Mouse (Mus musculus) kidney, adult 8-10 months (tissue): ENCODE data around the gene Bicc1.

Source experiments
- DNase-seq, 2 experiments: peaks; one replicate each; pipeline ENCODE4 v3.0.0; 2022

Bicc1 gene

DNA sequence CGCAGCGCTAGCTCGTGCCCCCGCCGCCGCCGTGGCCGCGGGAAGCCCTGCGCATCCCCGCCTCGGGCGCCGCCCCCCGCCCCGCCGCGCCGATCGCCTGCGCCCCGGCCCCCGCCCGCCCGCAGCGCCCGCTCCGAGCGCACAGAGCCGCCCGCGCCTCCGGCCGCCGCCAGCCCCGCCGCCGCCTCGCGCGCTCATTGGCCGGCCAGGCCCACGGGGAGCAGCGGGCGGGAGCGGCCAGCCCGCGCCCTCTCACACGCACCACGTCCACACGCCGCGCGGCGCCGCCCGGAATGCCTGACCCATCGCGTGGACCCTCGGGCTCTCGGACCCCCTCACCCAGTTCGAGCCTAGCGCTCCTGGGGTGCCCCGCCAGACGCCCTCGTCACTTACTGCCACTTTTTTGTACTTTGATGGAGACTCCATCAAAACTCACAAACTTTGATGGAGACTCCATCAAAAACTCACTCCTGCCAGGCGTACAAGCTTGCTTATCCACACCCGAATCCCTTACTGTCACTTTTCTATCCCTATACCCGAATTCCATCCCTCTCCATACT lies at the start of gene Bicc1:
Bicc1 (minus strand) TSS at position 25 of the 560 bp plus-strand sequence.
- peak in 1 of 2 experiments; percentile 53 for DNase-seq

- DNase-seq, result no peak
These were observed 42.0 kb upstream of the Bicc1 start for GRCm38 (mm10) chr10:71201512-71201911.

DNA sequence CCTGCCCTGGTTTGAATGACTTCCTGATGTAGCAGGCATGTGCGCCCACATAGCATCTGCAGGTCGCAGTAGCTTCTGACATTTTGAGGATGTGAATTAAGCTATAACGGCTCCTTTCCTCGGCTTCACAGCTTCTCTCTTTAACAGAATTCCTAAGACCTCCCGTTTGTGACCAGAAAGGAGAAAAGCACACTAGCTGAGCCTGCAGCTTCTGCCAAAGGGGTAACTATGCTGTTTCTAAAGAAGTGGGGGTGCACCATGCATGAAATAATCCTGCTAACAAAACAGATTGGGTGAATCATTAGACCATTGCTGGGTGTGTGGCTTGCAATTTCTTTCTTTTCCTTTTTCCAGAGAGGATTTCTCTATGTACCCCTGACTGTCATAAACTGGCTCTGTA lies 41.5 kb upstream of the Bicc1 start:
- no peak for DNase-seq

GRCm38 (mm10) chr10:71198676-71199075 lies 39.2 kb upstream of the Bicc1 start:
- peak; percentile 22 to 44 for DNase-seq

GRCm38 (mm10) chr10:71197036-71197785 lies 37.7 kb upstream of the Bicc1 start:
- no peak for DNase-seq

DNA sequence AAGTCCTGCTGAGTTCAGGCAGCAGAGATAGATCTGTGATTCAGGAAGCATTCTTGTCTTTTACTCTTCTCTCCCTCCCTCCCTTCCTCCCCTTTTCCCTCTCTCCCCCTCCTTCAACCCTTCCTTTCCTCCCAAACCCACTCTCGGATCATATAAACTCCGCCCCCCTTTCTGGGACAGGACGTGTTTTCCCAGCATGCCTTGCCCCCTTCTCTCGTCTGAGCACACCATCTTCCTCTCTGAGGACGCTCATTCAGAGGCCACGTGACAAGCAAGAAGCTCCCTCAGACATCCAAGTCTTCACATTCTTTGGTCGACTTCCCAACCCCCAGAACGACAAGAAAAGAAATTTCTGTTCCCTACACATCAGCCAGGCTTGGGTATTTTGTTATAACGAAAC lies 36.0 kb upstream of the Bicc1 start:
- no peak for DNase-seq

GRCm38 (mm10) chr10:71194713-71195112 lies 35.2 kb upstream of the Bicc1 start:
- no peak for DNase-seq

DNA sequence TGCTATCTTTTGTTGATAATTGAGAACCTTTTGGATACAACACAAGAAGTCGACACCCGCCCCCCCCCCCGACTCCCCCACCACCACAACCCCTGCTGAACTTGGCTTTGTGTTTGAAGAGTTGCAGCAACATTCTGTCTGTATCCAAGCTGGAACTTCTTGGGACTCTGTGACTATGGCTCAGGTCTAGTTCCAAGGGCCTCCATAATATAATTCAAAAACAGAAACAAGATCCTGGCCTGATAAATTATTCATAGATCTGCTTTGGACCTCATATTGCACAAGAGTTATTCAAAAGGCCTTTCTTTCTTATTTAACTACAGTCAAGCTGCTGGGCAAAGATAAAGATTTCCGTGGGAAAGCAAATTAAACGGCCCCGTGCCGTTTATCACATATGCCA lies 33.8 kb upstream of the Bicc1 start:
- DNase-seq, result no peak

- peak in 1 of 2 experiments; percentile 23 for DNase-seq
These were observed 33.4 kb upstream of the Bicc1 start for GRCm38 (mm10) chr10:71192886-71193285.

GRCm38 (mm10) chr10:71188681-71189080 lies 29.2 kb upstream of the Bicc1 start:
- peak in 1 of 2 experiments; percentile 57 for DNase-seq

GRCm38 (mm10) chr10:71185059-71185458 lies 25.6 kb upstream of the Bicc1 start:
- DNase-seq, result no peak

- DNase-seq, result no peak
These were observed 24.0 kb upstream of the Bicc1 start for GRCm38 (mm10) chr10:71183339-71184031.

GRCm38 (mm10) chr10:71181931-71182330 lies 22.4 kb upstream of the Bicc1 start:
- no peak for DNase-seq

DNA sequence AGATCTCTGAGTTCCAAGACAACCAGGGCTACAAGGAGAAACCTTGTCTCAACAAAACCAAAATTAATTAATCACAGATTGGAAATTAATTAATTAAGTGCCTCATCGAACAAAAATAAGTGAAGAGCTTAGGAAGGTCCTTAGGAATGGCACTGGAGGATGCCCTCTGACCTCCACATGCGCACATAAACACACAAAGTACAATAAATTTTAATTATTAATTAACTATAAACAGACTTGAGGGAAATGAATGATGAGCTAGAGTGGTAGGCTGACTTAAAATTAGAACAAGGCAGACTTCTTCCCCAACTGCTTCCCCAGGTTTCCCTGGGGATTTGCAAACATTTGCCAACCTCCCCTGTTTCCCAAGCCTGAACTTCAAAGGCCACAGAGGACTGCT lies 21.6 kb upstream of the Bicc1 start:
- DNase-seq, result no peak

DNA sequence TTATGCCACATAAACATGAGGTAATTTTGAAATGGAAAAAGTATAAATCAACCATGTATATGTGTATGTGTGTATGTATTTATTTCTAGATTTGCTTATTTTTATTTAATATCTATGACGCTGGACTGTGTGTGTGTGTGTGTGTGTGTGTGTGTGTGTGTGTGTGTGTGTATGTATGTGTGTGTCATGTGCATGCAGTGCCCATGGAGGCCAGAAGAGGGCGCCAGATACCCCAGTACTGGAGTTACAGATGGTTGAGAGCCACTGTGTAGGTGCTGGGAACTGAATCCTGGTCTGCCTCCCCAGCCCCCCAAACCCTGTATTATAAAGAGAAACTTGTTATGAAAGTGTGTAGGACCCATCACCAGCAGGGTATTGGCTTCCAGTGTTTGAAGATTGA lies 20.6 kb upstream of the Bicc1 start:
- DNase-seq, result no peak

DNA sequence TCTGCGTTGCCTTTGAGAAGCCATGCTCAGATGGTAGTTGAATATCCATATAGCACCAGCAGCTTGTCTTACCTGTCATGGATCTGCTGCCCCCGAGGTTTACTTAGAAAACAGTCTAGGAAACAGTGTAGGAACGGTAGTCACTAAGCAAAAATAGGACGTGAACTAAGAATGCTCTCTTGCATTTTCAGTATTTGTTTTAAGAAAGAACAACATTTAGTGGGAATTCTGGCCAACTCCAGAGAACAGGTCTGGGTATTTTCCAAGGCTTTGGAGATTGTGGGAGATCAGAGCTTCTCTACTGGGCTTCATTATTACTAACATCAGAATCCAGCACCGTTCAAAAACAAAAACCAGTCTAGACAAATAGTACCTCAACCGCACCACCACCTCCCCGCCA lies 17.7 kb upstream of the Bicc1 start:
- DNase-seq, result no peak

DNA sequence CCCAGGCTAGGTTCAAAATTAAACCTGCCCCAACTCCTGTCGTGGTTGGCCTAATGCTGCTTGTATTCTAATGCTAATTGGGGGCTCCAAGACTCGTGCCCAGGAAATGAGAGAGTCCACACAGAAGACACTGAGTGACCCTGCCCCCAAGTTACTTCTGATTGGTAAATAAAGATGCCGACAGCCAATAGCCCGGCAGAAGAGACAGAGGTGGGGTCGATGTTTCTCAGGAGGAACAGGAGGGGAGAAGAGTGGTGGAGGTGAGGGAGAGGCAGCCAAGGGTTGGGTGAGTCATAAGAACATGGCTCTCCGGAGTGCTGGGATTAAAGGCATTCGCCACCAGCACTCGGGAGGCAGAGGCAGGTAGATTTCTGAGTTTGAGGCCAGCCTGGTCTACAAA lies 16.8 kb upstream of the Bicc1 start:
- DNase-seq, result no peak

DNA sequence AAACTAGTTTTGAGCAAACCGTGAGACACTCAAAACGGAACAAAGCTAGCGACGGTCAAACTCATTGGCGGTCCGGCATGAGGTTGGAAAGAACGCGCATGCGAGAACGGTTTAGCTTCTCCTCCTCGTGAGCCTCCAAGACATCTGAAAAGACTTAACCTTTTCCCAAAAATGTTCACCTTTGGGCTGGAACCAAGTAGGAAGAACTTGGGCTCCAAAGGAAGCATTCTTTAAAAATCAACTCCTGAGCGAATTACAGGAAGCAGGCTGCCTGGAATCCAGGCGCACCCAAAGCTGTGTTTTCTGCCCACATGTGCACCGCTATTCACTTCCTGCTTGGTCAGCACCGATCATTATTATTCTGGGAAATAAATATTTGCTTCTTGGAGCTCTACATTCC lies 15.8 kb upstream of the Bicc1 start:
- DNase-seq, result no peak

GRCm38 (mm10) chr10:71171414-71171813 lies 11.9 kb upstream of the Bicc1 start:
- DNase-seq, result no peak

- peak in 1 of 2 experiments; percentile 58 for DNase-seq
These were observed 11.3 kb upstream of the Bicc1 start for GRCm38 (mm10) chr10:71170771-71171170.

DNA sequence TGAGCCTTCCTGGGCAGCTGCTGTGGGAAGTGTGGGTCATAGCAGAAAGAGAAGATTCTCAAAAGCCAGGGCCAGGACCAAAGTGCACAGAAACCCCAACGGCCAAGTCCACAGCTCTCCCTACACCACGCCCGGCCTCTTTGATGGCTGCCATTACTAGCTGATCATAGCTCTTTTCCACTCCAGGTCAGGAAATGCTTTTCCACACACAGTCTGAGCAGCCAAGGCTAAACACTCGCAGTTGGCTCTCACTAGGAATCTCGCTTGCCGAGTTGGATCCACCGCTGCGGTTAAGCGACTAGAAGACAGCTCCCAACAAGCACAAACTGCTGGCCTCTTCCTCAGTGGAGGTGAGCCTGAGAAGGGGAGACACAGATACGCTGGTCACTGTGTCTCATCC lies 10.3 kb upstream of the Bicc1 start:
- DNase-seq, result no peak

DNA sequence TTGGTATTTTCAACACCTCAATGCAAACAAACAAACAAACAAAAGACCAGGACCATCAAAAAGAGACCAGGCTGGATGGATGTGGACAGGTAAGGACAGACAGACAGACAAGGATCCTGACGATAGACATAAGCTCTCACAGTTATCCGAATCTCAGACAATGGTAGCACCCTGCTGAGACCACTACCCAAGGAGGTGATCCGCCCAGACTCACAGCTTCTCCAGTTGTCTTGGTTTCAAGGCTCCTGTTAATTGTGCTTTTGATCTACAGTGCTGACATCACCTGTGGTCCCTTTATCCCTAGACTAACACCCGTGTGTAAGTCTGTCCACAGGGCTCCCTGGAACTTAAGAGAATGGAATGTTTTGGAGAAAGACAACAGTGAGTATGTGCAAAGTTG lies 9.7 kb upstream of the Bicc1 start:
- DNase-seq, result no peak

GRCm38 (mm10) chr10:71160449-71160848 lies 949 bp upstream of the Bicc1 start:
- DNase-seq, result no peak
